Mouse (Mus musculus): Measurements from ENCODE around the gene Phf13.

DNA sequence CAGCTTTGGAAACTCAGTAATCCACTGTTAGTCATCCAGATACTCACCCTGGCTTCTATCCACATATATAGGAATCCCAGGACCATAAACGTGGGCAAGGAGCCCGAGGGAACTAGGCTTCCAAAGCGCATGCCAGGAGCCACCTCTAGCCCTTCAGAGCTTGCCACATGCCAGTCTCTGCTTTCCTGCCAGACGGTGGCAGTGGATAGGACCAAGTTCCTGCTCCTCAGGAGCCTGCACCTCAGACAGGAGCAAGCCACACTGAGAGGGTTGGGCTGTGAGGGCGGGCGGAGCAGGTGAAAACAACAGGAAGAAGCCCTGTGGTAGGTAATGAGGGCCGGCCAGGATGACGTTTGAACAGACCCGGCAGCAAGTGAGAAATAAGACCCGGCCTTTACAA lies 10.2 kb downstream of the Phf13 start:
- TF ChIP-seq TAL1 (IDR thresholded peaks at IDR 0.05; ENCODE audit: low read length): no peak
- no peak for TF ChIP-seq GATA1 (IDR thresholded peaks at IDR 0.05; ENCODE audit: low read length)

Data from erythroblast, embryonic 14.5 days (primary cell).